Mouse (Mus musculus) heart, adult 2 months (tissue): ENCODE data around the gene Mecom.

Source experiments
- CTCF ChIP-seq: fragments of 200-600 bp; IDR thresholded peaks from 2 replicates; pipeline ENCODE4 v1.8.1; 2022; ENCODE audit warnings: antibody characterized with exemption, mild to moderate bottlenecking, moderate library complexity
- EP300 ChIP-seq: fragments of 200-500 bp; IDR thresholded peaks from 2 replicates; pipeline ENCODE4 v1.6.1; 2011; ENCODE audit warnings: low read depth, low read length, control low read depth; ENCODE audit not compliant: insufficient read depth
- POLR2A ChIP-seq: fragments of 200-500 bp; IDR thresholded peaks from 2 replicates; pipeline ENCODE4 v1.6.1; 2011; ENCODE audit warnings: mild to moderate bottlenecking, low read depth, low read length, control low read depth; ENCODE audit not compliant: insufficient read depth

GRCm38 (mm10) chr3:30213540-30214170, 334.2 kb downstream of the Mecom start:
- TF ChIP-seq CTCF (no peak), POLR2A (no peak), EP300 (no peak)
